Mouse (Mus musculus) midbrain, postnatal 0 days (tissue): ENCODE data around the gene Ankrd13a. TPM values are rescaled to one million over a fixed set of nuclear protein-coding genes. Genes with fewer than 3 reads are reported as not detected.

Source experiments
- ATAC-seq: fragments of 200-750 bp; cut with Nextera tagmentation; 2 replicates; pipeline ENCODE4 v1.8.0; 2017; ENCODE audit warnings: moderate number of reproducible peaks, mild to moderate bottlenecking, moderate TSS enrichment, moderate library complexity; ENCODE audit not compliant: low FRiP score
- DNase-seq: peaks from one replicate; pipeline ENCODE4 v3.0.0-alpha.2; 2015; ENCODE audit warnings: low spot score
- H3K27ac ChIP-seq: fragments of 300-500 bp; sonication (generic); 2 replicates; pipeline ENCODE4 v1.5.1; 2014; ENCODE audit warnings: low read depth, mild to moderate bottlenecking, low read length, mixed read lengths
- H3K27me3 ChIP-seq: fragments of 300-500 bp; sonication (generic); 2 replicates; pipeline ENCODE4 v1.6.1; 2014; ENCODE audit warnings: low read length, control low read depth, mixed read lengths; ENCODE audit not compliant: insufficient read depth
- H3K36me3 ChIP-seq: fragments of 300-500 bp; sonication (generic); 2 replicates; pipeline ENCODE4 v1.6.1; 2014; ENCODE audit warnings: low read length, control low read depth, mixed read lengths; ENCODE audit not compliant: insufficient read depth
- H3K4me1 ChIP-seq: fragments of 300-500 bp; sonication (generic); 2 replicates; pipeline ENCODE4 v1.6.1; 2014; ENCODE audit warnings: mild to moderate bottlenecking, control low read depth, antibody characterized with exemption, low read length, mixed read lengths; ENCODE audit not compliant: insufficient read depth
- H3K4me2 ChIP-seq: fragments of 300-500 bp; sonication (generic); 2 replicates; pipeline ENCODE4 v1.6.1; 2014; ENCODE audit warnings: low read depth, mild to moderate bottlenecking, low read length, mixed read lengths; ENCODE audit not compliant: poor library complexity, severe bottlenecking
- H3K4me3 ChIP-seq: fragments of 300-500 bp; sonication (generic); 2 replicates; pipeline ENCODE4 v1.5.1; 2014; ENCODE audit warnings: low read depth, mild to moderate bottlenecking, low read length, moderate library complexity
- H3K9ac ChIP-seq: fragments of 300-500 bp; sonication (generic); replicated peaks from 2 replicates; pipeline ENCODE4 v1.6.1; 2014; ENCODE audit warnings: mild to moderate bottlenecking, low read length, moderate library complexity, mixed read lengths; ENCODE audit not compliant: poor library complexity, severe bottlenecking
- H3K9me3 ChIP-seq: fragments of 300-500 bp; sonication (generic); 2 replicates; pipeline ENCODE4 v1.6.1; 2016; ENCODE audit warnings: low read length, control low read depth
- CTCF ChIP-seq: IDR thresholded peaks from 2 replicates; pipeline ENCODE4 v1.5.1; 2016; ENCODE audit warnings: antibody characterized with exemption, mild to moderate bottlenecking
- WGBS: fragments of 180-500 bp; shearing (Covaris S2); extraction: QIAGEN DNeasy Blood & Tissue Kit; methylation state at CpG from one replicate; pipeline ENCODE4 v1.1.7; 2014; 5-methylcytosine and 5-hydroxymethylcytosine counted together
- polyA plus RNA-seq: library from polyadenylated mRNA; unstranded; fragments of >200 nt; fragmentation: Nextera tagmentation; extraction: Ambion mirVana; gene quantifications from 2 replicates; pipeline ENCODE4 v1.2.1, GENCODE M21; 2015
- total RNA-seq: library from RNA; depleted of rRNA; stranded (reverse); fragments of >200 nt; gene quantifications from 2 replicates; pipeline ENCODE4 v1.2.3, GENCODE M21; 2014

Ankrd13a gene
- total and polyA plus RNA-seq, 2 experiments from 2014 or later = 24.9 to 47.3 TPM

DNA sequence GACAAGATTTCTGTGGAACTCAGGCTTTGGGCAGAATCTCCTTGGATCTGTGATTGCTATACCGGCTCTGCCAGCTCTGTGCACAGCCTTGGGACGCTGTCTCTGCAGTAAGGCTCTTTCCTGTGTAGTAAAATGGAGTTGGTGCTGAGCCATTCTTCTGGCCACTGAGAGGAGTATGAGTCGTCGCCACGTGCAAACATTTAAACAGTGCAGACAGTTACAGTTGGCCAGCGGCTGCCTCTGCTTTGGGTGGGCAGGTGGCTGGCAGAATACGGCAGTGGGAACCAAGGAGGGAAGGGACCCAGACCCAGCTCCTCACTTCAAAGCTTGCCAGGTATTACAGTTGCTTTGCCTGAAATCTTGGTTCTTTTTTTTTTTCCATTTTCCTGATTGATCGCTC lies 22.8 kb downstream of the Ankrd13a start:
- DNase-seq (no peak), ATAC-seq (no peak)
- Histone ChIP-seq H3K9ac (no peak overlapping the region), H3K4me1 (no peaks in the 10 kb centered on the region), H3K4me2 (no peak overlapping the region), H3K27ac (no peak overlapping the region), H3K4me3 (no peak overlapping the region), H3K9me3 (no peaks in the 10 kb centered on the region), H3K36me3 (peaks cover 50% of the 10 kb centered on the region), H3K27me3 (no peaks in the 10 kb centered on the region)
- WGBS = 85% methylated on average over 8 of the region's 8 CpGs
- no peak for TF ChIP-seq CTCF

DNA sequence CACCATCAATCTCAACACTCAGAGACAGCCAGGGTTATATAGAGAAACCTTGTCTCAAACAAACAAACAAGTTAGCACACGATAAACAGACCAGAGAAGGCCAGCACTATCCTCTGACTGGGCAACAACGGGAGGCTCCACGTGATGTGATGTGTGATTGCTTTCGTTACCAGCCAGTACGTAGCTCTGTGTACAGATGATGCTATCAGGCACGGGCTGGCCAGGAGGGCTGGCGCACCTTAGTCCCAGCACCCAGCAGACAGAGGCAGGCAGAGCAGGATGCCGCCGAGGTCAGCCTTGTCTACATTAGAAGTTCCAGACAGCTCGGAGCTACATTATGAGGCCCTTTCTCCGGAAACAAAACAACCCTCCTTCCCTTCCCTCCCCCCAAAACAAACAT lies 25.4 kb downstream of the Ankrd13a start:
- Histone ChIP-seq H3K4me3 (no peak overlapping the region), H3K36me3 (peaks cover 59% of the 10 kb centered on the region), H3K4me1 (no peaks in the 10 kb centered on the region), H3K27me3 (no peaks in the 10 kb centered on the region), H3K27ac (no peak overlapping the region), H3K4me2 (no peak overlapping the region), H3K9me3 (no peaks in the 10 kb centered on the region), H3K9ac (no peak overlapping the region)
- TF ChIP-seq CTCF = no peak
- DNase-seq = no peak
- no peak for ATAC-seq
- WGBS = 87% methylated on average over 11 of the region's 11 CpGs

DNA sequence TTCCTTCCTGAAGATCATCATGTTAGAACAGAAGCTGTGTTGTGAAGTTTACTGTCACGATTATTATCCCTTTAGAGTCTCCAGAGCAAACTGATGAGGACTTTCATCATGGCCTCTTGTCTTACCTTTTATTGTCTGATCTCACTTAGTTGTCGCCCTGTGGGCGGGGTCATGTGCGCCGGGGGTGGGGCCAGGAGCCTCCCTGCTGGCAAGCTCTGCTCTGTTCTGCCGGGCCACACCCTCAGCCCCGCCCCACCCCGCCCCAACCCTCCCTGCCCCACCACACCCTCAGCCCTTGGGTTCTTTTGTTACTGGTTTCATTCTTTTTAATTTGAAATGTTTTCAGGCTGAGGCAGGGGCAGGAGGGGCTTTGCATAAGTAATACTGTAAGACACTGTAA lies 26.6 kb downstream of the Ankrd13a start:
- TF ChIP-seq CTCF = no peak
- no peak for ATAC-seq
- Histone ChIP-seq H3K27ac (no peak overlapping the region), H3K4me1 (no peaks in the 10 kb centered on the region), H3K27me3 (no peaks in the 10 kb centered on the region), H3K4me3 (no peak overlapping the region), H3K9me3 (no peaks in the 10 kb centered on the region), H3K9ac (no peak overlapping the region), H3K4me2 (no peak overlapping the region), H3K36me3 (peaks cover 62% of the 10 kb centered on the region)
- DNase-seq = no peak
- WGBS = 21% methylated on average over 8 of the region's 8 CpGs

DNA sequence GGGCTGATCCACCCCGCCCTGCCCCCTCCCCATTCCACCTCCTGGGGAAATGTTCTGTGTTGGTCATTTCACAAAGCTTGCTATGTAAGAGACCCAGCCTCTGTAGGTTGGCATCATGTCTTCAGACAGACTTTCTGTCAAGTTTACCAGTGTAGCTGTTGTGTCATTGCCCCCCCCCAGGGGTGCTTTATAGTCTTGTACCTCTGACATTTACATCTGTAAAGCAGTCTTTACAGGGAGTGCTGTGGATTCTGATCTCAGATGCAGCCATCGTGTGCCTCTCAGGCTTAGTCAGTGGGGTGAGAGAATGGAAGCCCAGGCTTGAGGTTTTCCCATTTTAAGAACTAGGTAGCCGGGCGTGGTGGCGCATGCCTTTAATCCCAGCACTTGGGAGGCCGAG lies 27.4 kb downstream of the Ankrd13a start:
- H3K4me3 ChIP-seq = no peak overlapping the region
- no peak overlapping the region for H3K9ac ChIP-seq
- H3K27me3 ChIP-seq = no peaks in the 10 kb centered on the region
- 82% methylated on average over 6 of the region's 6 CpGs for WGBS
- no peak for TF ChIP-seq CTCF
- no peaks in the 10 kb centered on the region for H3K4me1 ChIP-seq
- no peak for DNase-seq
- ATAC-seq = no peak
- no peak overlapping the region for H3K27ac ChIP-seq
- H3K4me2 ChIP-seq = no peak overlapping the region
- no peaks in the 10 kb centered on the region for H3K9me3 ChIP-seq
- H3K36me3 ChIP-seq = peaks cover 64% of the 10 kb centered on the region

DNA sequence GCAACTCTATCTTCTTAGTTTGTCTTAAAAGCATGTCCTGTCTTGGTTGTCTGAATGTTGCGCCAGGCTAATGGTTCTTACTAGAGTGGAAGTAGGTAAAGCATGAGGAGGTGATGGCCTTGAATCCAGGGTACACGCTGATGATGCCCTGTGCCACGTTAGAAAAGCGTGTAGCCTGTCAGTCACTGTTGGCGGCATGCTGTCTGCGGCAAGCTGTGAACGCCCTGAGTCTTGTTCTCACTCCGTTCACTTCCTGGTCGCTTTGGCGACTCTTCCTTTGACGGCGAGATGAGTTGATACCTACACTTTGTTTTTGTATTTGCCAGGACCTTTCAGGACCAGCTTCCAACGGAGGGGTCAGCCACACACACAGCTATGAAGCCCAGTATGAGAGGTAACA lies 28.8 kb downstream of the Ankrd13a start:
- Histone ChIP-seq H3K4me1 (no peaks in the 10 kb centered on the region), H3K27me3 (no peaks in the 10 kb centered on the region), H3K36me3 (peaks cover 55% of the 10 kb centered on the region), H3K4me3 (no peak overlapping the region), H3K9me3 (no peaks in the 10 kb centered on the region), H3K4me2 (no peak overlapping the region), H3K9ac (no peak overlapping the region), H3K27ac (no peak overlapping the region)
- no peak for ATAC-seq
- no peak for DNase-seq
- WGBS = 90% methylated on average over 13 of the region's 13 CpGs
- TF ChIP-seq CTCF = no peak

DNA sequence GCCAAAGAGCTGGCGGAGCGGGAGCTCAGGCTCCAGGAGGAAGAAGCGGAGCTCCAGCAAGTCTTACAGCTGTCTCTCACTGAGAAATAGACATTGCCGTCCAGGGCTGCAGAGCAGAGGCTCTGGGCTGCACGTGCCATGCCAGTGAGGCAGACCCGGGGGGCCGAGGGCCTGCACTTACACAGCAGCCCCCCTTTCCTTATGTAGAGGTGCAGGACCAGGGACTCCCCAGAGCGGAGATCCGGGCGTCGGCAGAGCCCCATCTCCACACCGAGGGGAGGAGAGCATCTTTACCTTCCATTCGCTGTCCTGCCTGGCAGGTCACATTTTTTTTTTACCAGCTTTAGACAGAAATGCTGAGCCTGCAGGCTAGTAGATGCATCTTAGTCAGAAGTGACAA lies 29.9 kb downstream of the Ankrd13a start:
- ATAC-seq (no peak), DNase-seq (no peak)
- no peaks in the 10 kb centered on the region for H3K4me1 ChIP-seq
- no peaks in the 10 kb centered on the region for H3K9me3 ChIP-seq
- H3K4me3 ChIP-seq = no peak overlapping the region
- no peaks in the 10 kb centered on the region for H3K27me3 ChIP-seq
- no peak for TF ChIP-seq CTCF
- no peak overlapping the region for H3K9ac ChIP-seq
- WGBS = 77% methylated on average over 13 of the region's 13 CpGs
- H3K4me2 ChIP-seq = no peak overlapping the region
- H3K27ac ChIP-seq = peak overlapping the region; percentile 13; the same call in 1 of the 2 replicates
- H3K36me3 ChIP-seq = peaks cover 54% of the 10 kb centered on the region
